Mouse (Mus musculus) telencephalon, adult 2 months (tissue): ENCODE results near the gene Sft2d1.

Experiments used
- DNase-seq: peaks from one replicate; pipeline ENCODE4 v3.0.0-alpha.2; 2011; ENCODE audit warnings: low read depth, low spot score

The Sft2d1 gene

DNA sequence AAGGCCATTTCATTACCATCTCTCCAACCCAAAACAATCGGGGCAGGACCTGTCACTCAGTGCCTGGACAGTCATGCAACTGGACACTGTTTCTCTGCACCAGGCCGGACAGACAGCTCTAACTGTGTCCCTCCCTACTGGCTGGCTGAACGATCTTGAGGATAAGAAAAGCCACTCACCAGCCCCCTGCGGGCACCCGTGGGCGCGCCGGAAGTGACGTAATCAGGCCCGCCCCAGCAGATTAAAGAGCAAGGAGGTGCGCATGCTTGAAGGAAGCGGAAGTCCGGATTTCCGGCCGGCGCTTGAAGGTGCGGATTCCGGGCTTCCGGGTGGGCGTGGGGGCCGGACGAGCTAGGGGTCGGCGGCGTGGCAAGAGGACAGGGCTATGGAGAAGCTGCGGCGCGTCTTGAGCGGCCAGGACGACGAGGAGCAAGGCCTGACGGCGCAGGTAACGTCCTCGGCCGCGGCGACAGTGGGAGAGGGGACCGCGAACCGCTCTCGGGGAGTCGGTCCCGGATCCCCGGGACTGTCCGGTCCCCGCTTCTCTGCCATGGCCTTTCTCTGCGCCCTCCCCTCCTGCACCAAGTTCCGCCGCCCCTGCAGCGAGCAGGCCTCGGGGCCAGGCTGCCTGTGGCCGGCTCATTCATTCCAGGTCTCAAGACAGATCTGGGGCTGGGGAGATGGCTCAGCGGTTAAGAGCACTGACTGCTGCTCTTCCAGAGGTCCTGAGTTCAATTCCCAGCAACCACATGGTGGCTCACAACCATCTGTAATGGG lies at the start of gene Sft2d1:
TSS of gene Sft2d1 (plus strand) at position 265 of the 777 bp plus-strand sequence.
- peak; percentile 94 for DNase-seq

DNA sequence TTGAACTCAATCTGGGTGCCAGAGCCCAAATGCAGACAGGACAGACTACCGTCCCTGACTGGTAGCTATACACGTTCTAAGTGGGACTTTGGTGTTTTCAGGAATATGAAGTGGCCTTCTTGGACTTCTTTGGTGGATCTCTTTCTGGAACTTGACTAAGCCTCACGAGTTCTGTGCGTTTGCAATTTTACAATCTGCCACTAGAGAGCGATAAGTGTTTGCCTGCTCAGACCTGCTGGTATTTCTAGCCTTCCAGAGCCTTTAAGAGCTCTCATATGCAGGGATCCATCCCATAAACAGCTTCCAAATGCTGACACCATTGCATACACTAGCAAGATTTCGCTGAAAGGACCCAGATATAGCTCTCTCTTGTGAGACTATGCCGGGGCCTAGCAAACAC lies 46.3 kb upstream of the Sft2d1 start:
- DNase-seq: peak; percentile 71

DNA sequence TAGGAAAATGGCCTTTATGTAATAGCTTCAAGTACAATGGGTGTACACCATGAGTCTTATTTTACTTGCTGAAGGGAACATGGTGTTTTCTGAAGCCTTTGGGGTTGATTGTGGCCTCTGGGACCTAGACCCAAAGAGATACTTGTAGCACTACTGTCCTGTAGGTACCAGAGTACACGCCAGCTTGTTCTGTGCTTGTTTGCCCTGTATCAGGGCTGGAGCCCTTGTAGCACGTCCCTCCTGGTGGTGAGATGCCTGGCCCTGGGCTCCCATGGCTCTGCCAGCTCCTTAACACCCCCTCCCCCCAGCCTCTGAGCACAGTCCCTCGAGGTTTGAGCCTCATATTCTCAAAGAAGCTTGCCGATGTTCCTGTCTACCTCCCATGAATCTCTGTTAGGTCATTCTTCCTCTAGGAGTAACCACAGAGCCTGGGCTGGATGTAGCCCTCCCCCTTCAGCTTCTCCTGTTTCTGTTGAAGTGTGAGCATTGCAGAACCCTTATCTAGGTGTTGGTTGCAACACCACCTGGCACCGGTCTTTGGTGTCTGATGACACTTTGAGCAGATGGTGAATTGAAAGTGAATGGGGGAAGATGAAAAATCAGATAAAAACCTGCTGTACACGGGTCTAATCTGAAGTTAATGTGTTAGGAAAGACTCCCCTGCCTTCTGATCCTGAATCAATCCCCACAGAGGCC lies 38.7 kb upstream of the Sft2d1 start:
- DNase-seq: no peak

DNA sequence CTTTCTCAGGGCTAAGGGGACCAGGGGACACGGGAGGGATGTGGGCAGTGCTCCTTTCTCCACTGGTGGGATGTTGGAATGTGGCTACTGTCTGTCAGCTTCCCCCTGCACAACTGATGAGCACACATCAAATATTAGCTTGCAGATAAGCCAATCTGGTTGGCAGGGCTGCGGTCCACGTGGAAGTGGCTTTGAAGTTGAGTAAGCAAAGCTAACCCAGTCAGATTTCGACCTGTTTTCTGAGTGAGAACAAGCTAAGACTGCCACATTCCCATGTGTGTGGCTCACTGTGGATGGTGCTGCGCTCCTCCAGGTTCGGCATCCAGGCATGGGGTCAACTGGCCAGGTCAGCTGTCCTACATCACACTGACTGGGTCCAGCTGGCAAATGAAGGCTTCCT lies 38.0 kb upstream of the Sft2d1 start:
- DNase-seq: no peak

DNA sequence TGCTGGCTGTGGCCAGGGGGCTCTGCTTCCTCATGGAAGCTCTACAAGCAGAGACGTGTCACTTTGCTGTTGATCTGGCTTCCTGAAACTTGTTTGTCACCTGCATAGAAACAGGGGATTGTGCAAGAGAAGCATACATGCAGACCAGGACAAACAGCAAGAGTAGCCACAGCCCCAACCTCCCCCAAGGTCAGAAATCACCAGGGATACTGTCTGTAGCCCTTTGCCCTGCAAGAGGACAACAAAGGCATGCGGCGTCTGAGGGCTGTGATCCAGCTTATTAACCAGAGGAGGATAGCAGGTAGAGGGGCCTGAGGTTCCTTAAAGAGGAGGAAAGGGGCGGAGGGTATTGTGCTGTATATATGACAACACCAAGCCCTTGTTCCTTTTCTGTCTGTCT lies 34.8 kb upstream of the Sft2d1 start:
- no peak for DNase-seq

DNA sequence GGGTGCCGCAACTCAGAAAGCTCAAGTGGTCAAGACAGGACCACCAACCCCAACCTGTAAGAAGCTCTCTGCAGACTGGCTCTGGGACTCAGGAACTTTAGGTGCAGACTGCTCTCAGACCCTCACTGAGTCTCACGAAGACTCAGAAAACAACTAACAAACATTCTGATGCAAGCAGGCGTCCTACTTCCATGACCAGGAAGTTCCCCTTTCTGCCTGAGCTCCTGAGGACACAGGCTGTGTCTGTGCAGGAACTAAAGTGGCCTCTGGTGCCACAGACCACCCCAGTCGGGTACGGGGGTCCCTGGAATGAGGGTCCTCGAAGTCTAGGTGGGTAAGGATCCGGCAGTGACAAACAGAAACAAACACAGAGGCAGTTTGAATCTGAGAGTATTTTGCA lies 34.2 kb upstream of the Sft2d1 start:
- no peak for DNase-seq

DNA sequence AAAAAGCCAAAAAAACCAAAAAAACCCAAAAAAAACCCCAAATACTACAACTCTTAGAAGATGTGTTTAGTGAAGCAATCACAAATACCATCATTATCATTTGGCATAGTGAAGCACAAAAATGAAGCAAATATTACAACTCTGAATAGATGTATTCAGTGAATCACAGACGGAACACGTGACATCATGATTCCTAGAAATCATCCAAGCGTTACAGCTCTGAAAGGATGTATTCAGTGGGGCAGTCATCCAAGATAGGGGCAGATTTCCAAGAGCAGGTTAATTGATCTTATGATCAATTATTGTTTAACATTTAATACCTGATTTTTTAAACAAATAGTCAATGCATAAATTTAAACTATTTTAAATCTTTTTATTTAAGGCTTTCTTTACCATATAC lies 33.6 kb upstream of the Sft2d1 start:
- no peak for DNase-seq

DNA sequence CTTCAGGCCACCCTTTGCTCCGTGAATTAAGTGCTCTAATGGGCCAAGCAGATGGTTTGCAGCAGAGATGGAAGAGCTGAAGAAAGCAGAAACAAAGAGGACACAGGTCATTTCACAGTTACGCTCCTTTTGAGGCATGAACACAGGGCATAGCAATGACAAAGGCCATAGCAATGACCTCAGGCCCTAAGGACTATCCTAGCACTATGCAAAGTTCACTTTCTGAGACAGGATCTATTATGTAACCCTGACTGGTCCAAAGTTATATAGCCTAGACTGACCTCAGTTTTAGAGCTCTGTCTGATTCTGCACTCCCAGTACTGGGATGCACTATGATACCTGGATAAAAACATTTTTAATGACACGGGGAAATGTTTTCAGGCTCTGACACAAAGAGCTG lies 32.5 kb upstream of the Sft2d1 start:
- no peak for DNase-seq

DNA sequence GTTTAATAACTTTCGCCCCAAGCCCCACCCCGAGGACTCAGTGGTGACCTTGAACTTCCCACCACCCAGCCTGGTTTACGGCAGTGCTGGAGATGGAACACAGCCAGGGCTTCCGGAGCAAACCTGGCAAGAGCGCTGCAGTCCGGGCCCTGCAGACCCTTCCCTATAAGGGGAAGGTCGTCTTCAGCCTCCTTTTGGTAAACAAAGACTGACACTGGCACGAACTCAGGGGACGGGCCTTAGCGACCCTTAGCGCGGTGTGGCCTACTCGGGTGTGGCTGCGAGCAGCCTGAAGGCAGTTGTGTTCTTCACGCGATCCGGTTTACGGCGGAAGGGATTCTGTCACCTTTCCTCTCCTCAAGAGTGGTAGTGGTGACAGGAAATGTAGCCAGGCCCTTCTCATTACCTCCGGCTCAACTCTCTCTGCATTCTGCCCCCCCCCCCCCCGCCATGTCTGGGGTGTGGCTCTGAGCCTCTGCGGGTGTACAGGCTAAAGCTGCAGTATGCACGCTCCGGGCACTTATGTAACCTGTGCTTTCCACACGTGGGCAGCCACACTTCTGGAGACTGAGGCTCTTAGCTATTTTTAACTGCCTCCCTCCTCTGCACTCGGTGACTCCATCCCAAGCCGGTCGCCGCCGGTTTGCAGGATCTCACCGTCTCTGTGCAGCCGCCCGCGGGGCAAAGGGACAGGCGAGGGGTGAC lies 27.9 kb upstream of the Sft2d1 start, which contains the start of gene Mpc1:
TSS of gene Mpc1 (plus strand) at position 84 of the 705 bp plus-strand sequence.
- peak; percentile 95 for DNase-seq

DNA sequence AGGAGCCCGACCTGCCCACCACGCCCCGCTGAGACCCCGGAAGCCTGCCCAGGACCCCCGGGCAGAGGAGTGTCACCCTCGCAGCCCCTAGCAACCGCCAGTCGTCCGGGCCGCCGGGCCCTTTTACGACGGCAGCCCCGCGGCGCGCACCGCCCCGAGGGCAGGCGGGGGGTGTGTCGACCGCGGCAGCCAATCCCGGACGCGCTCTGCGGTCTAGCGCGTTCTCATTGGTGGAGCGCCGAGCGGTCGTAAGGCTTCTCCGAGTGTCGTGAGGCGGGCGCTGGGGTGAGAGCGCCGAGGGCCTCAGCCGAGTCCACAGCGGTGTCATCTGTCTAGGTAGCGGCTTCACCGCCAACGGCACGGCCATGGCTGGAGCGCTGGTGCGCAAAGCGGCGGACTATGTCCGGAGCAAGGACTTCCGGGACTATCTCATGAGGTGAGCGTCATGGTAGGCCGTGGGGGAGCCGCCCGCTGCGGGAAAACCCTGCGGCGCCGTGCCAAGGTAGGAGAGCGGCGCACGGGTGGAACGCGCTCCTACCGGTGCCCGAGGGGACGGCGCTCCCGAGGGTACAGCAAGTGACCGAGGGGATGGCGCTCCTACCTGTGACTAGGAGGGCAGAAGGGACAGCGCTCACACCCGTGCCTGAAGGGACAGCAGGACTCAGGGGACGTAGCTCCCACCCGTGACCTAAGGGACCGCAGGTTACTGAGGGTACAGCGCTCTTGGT lies 27.2 kb upstream of the Sft2d1 start:
- peak; percentile 94 for DNase-seq

DNA sequence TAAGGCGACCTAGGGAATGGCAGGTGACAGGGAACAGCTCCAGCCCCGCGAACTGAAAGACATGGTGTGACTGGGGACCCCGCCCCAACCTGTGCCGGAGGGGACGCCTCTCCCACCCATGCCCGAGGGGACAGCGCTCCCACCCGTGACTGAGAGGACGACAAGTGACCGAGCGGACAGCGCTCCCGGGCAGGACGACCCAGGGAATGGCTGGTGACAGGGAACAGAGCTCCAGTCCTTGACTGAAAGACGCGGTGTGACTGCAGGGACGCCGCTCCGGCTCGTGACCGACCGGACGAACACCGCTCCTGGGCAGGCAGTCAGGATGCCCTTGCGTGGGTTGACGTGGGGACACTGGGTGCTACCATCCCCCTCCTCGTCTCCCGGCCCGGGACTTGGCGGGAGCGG lies 26.6 kb upstream of the Sft2d1 start:
- no peak for DNase-seq

DNA sequence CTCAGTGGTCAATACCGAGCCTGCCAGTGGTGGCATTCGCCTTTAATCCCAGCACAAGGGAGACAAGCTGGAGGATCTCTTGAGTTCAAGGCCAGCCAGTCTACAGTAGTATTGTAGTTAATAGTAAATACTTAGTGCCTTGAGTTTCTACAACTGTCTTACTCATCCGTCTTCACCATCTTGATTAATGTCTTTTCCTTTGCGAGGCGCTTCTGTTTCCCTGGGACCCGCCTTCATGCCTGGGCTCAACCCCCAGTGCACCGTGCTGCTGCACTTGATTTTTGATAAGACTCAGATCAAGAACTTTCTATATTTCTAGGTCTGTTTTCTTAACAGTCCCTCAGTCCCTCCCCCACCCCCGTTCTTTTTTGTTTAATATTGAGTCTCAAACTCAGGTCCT lies 25.8 kb upstream of the Sft2d1 start:
- DNase-seq: no peak

DNA sequence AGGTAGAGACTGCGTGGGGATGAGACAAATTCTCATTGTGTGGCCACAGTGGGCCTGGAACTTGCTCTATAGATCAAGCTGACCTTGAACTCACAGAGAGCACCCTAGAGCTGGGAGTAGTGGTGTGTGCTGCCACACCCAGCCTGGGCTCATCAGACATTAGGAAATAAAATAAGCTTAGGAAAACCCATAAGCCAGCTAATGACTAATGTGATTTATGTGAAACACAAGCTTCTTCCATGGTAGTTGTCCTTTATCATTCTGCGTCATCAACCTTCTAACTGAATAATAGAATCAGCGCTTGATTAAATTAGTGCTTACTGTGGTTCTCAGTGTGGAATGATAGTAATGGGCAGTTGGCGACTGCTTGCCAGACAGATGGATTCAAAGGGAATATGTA lies 23.9 kb upstream of the Sft2d1 start:
- no peak for DNase-seq

DNA sequence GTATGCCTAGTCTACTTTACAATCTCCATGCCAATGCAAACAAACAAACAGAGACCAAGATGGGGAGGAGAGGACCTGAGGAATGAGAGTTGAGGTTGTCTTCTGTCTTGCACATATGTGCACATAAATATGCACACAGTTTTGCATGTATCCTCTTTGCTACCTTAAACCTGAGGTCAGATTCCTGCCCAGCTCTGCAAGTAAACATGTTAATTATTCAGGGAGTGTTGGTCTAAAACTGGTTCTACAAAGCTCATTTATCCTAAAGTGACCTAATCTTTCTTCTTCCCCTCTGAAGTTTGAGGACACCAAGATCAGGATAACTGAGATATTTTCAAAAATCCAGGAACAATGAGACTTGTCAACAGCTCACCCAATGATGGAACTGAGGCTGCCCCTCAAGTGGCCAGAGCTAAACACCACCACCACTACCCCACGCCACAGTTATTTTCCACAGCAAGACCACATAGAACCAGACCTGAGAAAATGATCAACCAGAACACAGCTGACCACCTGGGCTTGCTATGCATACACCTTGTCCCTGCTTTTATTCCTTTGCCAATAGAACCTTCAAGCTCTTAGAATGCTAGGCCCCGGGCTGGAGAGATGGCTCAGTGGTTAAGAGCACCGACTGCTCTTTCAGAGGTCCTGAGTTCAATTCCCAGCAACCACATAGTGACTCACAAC lies 20.8 kb upstream of the Sft2d1 start:
- DNase-seq: no peak

DNA sequence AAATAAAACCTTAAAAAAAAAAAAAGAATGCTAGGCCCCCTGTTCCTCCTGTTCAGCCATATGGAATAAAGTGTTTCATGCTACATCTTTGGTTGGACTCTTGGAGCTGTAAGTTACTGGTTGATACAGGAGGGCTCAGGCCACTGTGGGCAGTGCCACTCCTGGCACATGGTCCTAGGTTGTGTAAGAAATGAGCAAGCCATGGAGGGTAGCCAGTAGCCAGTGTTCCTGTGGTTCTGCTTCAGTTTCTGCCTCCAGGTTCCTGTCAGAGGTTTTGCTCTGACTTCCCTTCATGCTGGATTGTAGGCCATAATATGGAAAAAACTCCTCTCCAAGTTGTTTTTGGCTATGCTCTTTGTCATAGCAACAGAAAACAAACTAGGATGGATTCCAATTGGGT lies 20.2 kb upstream of the Sft2d1 start:
- no peak for DNase-seq

DNA sequence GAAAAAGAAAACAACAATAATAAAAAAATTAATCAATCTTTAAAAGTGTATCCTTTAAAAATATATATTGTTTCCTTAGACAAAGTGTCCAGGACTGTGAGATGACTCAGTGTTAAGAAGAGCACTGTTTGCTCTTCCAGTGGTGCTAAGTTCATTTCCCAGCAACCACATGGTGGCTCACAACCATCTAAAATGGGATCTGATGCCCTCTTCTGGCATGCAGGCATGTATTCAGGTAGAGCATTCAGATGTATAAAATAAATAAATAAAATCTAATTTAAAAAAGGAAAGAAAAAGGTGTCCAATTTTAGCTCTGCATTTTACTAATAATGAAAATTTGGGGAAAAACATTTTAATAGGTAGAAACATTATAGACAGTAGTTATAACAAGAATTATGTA lies 15.1 kb upstream of the Sft2d1 start:
- DNase-seq: no peak

DNA sequence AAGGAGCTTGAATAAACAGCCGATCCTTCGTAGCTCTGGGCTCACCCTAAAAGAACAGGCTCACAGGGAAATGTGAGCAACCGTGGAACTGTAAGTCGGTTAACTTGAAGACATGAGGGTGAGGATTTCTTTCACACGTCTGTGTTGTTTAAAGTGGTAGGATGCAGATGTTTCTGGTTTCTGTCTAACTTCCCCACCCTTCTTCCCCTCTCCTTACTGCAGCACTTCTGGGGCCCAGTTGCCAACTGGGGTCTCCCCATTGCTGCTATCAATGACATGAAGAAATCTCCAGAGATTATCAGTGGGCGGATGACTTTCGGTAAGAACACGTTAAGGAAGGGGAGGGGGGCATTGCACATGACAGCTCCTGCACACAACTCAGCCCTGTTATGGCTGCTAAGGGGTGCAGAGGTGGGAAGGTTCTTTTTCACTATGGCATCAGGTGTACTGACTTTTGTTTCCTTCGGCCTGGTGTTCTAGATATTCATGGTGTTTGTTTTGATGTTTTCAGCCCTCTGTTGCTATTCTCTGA lies 14.5 kb upstream of the Sft2d1 start:
- DNase-seq: no peak

DNA sequence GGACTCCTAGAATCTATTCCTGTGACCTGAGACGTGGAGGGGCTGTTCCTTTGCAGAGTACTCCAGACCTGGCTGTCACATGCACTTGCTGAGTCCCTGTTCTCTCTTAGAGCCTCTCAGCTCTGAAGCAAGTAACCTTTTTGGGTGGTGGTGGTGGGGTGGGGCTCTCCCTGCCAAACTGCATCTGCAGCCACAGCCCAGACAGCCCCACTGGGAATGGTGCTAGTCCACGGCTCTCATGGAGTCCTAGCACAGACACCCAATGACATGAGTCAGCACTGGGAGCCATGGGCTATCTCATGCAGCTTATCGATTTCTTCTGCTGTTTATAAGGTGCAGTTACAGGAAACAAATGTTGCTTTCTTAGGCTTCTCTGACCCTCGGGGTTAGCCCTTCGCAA lies 13.2 kb upstream of the Sft2d1 start:
- DNase-seq: no peak

DNA sequence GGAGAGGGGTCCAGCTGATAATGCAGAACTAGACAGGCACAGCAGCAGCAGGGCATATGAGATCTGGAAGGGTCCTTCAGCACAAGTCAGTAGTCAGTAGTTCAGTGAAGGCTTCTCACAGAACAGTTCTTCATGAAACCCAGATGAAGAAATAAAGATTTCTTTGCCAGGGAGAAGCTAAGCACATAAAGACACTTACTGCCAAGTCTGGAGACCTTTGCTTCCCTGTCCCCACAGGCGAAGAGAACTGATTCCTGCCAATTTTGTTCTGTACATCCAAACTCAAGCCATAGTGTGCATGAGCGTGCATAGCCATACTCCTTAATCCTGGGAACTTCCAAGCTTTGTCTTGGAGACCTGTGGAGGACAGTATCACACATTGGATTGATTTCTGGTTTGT lies 12.6 kb upstream of the Sft2d1 start:
- DNase-seq: no peak

DNA sequence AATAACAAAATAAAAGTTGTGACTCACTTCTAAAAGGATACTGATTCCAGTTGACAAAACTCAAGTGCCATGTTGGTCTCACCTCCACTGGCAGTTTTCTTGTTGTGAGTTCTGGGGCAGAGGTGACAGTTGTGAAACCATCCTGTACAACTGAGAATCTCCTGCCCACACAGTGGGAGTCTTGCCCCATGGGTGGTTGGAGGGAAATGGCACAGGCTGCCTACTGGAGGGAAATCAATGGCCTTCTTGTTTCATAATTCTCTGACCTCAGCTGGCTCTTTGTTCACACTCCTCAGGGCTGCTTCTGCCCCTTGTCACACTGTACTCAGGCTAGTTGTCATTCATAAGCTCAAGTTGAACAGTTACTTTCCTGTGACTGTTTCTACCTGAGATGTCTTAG lies 11.4 kb upstream of the Sft2d1 start:
- no peak for DNase-seq

DNA sequence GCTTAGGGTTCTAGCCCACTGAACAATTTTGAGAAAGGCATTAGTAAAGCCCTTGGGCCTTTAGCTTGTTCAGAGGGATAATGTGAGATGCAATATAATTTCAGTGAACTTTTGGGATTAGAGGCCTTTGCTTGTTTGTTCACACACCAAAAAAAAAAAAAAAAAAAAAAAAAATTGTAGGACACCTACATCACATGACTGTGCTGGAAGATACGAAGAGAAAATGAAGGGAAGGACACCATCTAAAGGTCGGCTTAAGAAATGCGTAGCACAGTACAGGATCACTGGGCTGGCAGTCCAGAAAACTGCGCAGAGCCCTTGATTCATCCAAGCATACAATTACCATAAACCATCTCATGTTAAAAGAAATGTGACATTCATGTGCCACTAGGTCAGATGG lies 9.4 kb upstream of the Sft2d1 start:
- DNase-seq: no peak
